Mouse (Mus musculus) neural tube, embryonic 14.5 days (tissue): ENCODE results near the gene Casc3. TPM values are rescaled to one million over a fixed set of nuclear protein-coding genes. Genes with fewer than 3 reads are reported as not detected.

Experiments
- ATAC-seq: fragments of 200-750 bp; cut with Nextera tagmentation; 2 replicates; pipeline ENCODE4 v1.8.0; 2017; ENCODE audit warnings: low read depth, mild to moderate bottlenecking, moderate TSS enrichment, moderate library complexity
- H3K27ac ChIP-seq: fragments of 300-500 bp; sonication (generic); 2 replicates; pipeline ENCODE4 v1.5.1; 2014; ENCODE audit warnings: low read depth, mild to moderate bottlenecking, control low read depth, low read length, moderate library complexity, mixed read lengths
- H3K27me3 ChIP-seq: fragments of 300-500 bp; sonication (generic); 2 replicates; pipeline ENCODE4 v1.6.1; 2014; ENCODE audit warnings: low read length; ENCODE audit not compliant: control insufficient read depth, insufficient read depth
- H3K36me3 ChIP-seq: fragments of 300-500 bp; sonication (generic); 2 replicates; pipeline ENCODE4 v1.6.1; 2014; ENCODE audit warnings: low read length, mixed read lengths; ENCODE audit not compliant: control insufficient read depth, insufficient read depth
- H3K4me1 ChIP-seq: fragments of 300-500 bp; sonication (generic); 2 replicates; pipeline ENCODE4 v1.6.1; 2014; ENCODE audit warnings: low read length; ENCODE audit not compliant: control insufficient read depth, insufficient read depth
- H3K4me2 ChIP-seq: fragments of 300-500 bp; sonication (generic); 2 replicates; pipeline ENCODE4 v1.6.1; 2014; ENCODE audit warnings: mild to moderate bottlenecking, low read depth, low read length, control low read depth
- H3K4me3 ChIP-seq: fragments of 300-500 bp; sonication (generic); 2 replicates; pipeline ENCODE4 v1.5.1; 2014; ENCODE audit warnings: low read depth, low read length, control low read depth, mixed read lengths
- H3K9ac ChIP-seq: fragments of 300-500 bp; sonication (generic); replicated peaks from 2 replicates; pipeline ENCODE4 v1.6.1; 2014; ENCODE audit warnings: low read depth, mild to moderate bottlenecking, control low read depth, low read length, mixed read lengths
- H3K9me3 ChIP-seq: fragments of 300-500 bp; sonication (generic); 2 replicates; pipeline ENCODE4 v1.6.1; 2016; ENCODE audit warnings: low read length; ENCODE audit not compliant: control insufficient read depth
- WGBS: fragments of 180-500 bp; shearing (Covaris S2); extraction: QIAGEN DNeasy Blood & Tissue Kit; methylation state at CpG from one replicate; pipeline ENCODE4 v1.1.7; 2014; 5-methylcytosine and 5-hydroxymethylcytosine counted together
- polyA plus RNA-seq: library from polyadenylated mRNA; unstranded; fragments of >200 nt; fragmentation: Nextera tagmentation; extraction: Ambion mirVana; gene quantifications from 2 replicates; pipeline ENCODE4 v1.2.1, GENCODE M21; 2014

Gene Casc3
- polyA plus RNA-seq, 1 experiment from 2014 or later, result 47.9 TPM

DNA sequence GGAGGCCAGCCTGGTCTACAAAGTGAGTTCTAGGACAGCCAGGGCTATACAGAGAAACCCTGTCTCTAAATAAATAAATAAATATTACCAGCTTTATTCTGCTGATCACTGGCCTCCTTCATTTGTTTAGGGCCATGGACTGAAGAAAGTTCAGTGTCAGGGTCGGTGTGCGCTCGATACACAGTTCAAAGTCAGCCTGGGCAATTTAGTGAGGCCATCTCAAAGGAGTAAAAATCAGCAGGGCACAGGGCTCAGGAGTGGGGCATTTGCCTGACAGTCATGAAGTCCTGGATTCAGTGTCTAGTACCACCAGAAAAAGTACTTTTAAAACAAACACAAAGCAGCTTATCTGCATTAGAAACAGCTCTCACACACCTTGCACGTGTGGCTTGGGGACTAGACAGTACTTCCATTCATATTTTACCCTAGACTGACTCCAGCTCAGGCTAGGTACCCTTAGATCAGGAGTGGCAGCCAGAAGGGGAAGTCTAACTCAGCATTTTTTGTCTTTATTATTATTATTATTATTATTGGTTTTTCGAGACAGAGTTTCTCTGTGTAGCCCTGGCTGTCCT is 14.0 kb upstream of the Casc3 start:
- Histone ChIP-seq H3K4me2 (no peak overlapping the region), H3K9ac (no peak overlapping the region), H3K36me3 (no peaks in the 10 kb centered on the region), H3K27ac (no peak overlapping the region), H3K4me3 (no peak overlapping the region), H3K27me3 (no peaks in the 10 kb centered on the region), H3K9me3 (no peaks in the 10 kb centered on the region), H3K4me1 (peaks cover 12% of the 10 kb centered on the region)
- ATAC-seq, result no peak
- WGBS, result 83% methylated on average over 5 of the region's 5 CpGs

DNA sequence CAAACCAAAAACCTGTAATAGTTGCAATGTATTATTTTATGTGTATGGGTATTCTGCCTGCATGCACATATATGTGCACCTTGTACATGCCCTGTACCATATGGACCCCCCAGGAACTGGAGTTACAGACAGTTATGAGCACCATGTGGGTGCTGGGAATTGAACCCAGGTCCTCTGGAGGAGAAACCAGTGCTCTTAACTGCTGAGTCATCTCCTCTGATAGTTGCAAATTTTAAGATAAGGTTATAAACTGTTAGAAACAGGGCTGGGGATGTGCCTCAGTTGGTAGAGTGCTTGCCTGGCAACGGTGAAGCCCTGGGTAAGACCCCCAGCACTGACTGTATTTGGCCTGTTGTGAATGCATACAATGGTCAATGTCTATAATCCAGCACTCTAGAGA is 13.3 kb upstream of the Casc3 start:
- H3K4me2 ChIP-seq, result no peak overlapping the region
- no peak overlapping the region for H3K27ac ChIP-seq
- ATAC-seq, result no peak
- H3K27me3 ChIP-seq, result no peaks in the 10 kb centered on the region
- no peaks in the 10 kb centered on the region for H3K9me3 ChIP-seq
- H3K4me3 ChIP-seq, result no peak overlapping the region
- WGBS, result 93% methylated on average over 1 of the region's 1 CpGs
- peaks cover 12% of the 10 kb centered on the region for H3K4me1 ChIP-seq
- H3K36me3 ChIP-seq, result no peaks in the 10 kb centered on the region
- H3K9ac ChIP-seq, result no peak overlapping the region

- Histone ChIP-seq H3K27ac (no peak overlapping the region), H3K4me2 (no peak overlapping the region), H3K27me3 (no peaks in the 10 kb centered on the region), H3K9ac (no peak overlapping the region), H3K4me3 (no peak overlapping the region), H3K4me1 (peaks cover 9% of the 10 kb centered on the region), H3K36me3 (no peaks in the 10 kb centered on the region), H3K9me3 (no peaks in the 10 kb centered on the region)
- 14% methylated on average over 4 of the region's 4 CpGs for WGBS
- ATAC-seq, result no peak
These were observed 12.6 kb upstream of the Casc3 start for GRCm38 (mm10) chr11:98792081-98792480.

- peak overlapping the region; percentile 99 for H3K27ac ChIP-seq
- peak overlapping the region; percentile 100 for H3K4me3 ChIP-seq
- no peaks in the 10 kb centered on the region for H3K27me3 ChIP-seq
- H3K9me3 ChIP-seq, result no peaks in the 10 kb centered on the region
- peak overlapping the region; percentile 94 for H3K4me2 ChIP-seq
- H3K9ac ChIP-seq, result peak overlapping the region; percentile 100
- under 1% methylated on average over 27 of the region's 30 CpGs for WGBS
- H3K36me3 ChIP-seq, result peaks cover 5% of the 10 kb centered on the region; the same call in 1 of the 2 replicates
- peaks cover 19% of the 10 kb centered on the region for H3K4me1 ChIP-seq
- ATAC-seq, result peak; percentile 58
These were observed 10.2 kb upstream of the Casc3 start for GRCm38 (mm10) chr11:98794469-98795014.

DNA sequence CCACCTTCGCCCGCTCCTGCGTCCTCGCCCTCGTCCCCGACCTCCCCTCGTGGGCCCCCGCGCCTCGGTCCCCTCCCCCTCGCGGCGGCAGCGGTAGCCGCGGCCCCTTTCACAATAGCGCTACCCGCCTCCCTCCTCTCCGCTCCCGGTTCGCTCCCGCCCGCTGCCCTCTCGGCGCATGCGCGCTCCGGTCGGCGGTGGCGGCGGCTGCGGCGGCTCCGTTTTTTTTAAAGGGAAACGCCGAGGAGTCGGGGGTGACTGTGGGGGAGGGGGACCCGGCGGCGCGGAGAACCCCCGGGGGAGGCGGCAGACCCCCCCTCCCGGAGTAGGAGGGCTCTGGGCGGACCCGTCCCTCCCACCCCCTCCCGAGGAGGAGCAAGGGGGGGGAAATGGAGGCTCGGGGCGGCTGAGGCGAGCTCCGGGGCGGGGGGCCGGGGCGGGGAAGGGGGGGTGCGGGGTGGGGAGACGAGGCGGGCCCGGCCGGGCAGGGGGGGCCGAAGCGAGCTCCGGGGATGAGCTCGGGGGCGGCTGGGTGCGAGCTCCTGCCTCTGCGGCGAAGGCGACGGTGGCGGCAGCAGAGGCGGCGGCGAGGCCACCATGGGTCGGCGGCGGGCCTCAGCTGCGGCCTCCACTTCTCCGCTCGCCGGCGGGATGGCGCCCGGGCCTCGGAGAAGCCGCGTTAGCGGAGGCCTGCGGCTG is 9.5 kb upstream of the Casc3 start, which contains the start of gene Msl1:
TSS of gene Msl1 (plus strand) at position 502 of the 699 bp plus-strand sequence.
- H3K36me3 ChIP-seq, result peaks cover 11% of the 10 kb centered on the region
- peak within 1 kb of the TSS; percentile 100 for H3K4me3 ChIP-seq
- 2% methylated on average over 29 of the region's 89 CpGs for WGBS
- H3K9me3 ChIP-seq, result no peaks in the 10 kb centered on the region
- peak within 1 kb of the TSS; percentile 100 for H3K9ac ChIP-seq
- peaks cover 19% of the 10 kb centered on the region for H3K4me1 ChIP-seq
- peak within 1 kb of the TSS; percentile 99 for H3K27ac ChIP-seq
- peak; percentile 63 for ATAC-seq
- H3K27me3 ChIP-seq, result no peaks in the 10 kb centered on the region
- peak within 1 kb of the TSS; percentile 94 for H3K4me2 ChIP-seq

DNA sequence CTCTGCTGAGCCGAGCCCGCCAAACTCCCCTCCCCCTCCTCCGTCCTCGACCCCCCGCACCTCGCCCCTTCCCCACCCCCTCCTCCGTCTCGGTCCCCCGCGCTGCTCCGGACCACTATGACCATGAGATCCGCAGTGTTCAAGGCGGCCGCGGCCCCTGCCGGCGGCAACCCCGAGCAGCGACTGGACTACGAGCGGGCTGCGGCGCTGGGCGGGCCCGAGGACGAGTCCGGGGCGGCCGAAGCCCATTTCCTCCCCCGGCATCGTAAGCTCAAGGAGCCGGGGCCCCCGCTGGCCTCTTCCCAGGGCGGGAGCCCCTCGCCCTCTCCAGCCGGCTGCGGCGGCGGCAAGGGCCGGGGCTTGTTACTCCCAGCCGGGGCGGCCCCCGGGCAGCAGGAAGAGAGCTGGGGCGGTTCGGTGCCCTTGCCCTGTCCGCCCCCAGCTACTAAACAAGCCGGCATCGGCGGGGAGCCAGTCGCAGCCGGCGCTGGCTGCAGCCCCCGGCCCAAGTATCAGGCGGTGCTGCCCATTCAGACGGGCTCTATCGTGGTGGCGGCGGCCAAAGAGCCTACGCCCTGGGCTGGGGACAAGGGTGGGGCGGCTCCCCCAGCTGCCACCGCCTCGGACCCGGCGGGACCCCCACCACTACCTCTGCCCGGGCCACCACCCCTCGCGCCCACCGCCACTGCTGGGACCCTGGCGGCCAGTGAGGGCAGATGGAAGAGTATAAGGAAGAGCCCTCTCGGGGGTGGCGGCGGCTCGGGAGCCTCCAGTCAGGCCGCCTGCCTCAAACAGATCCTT is 8.8 kb upstream of the Casc3 start:
- Histone ChIP-seq H3K27ac (peak overlapping the region; percentile 99), H3K9me3 (no peaks in the 10 kb centered on the region), H3K4me2 (peak overlapping the region; percentile 94), H3K27me3 (no peaks in the 10 kb centered on the region), H3K4me3 (peak overlapping the region; percentile 100), H3K9ac (peak overlapping the region; percentile 100), H3K36me3 (peaks cover 17% of the 10 kb centered on the region), H3K4me1 (peaks cover 19% of the 10 kb centered on the region)
- under 1% methylated on average over 51 of the region's 74 CpGs for WGBS
- ATAC-seq, result peak; percentile 44

- Histone ChIP-seq H3K4me2 (peak overlapping the region; percentile 94), H3K36me3 (peaks cover 25% of the 10 kb centered on the region), H3K4me1 (peaks cover 19% of the 10 kb centered on the region), H3K27me3 (no peaks in the 10 kb centered on the region), H3K9ac (peak overlapping the region; percentile 100), H3K9me3 (no peaks in the 10 kb centered on the region), H3K4me3 (peak overlapping the region; percentile 100), H3K27ac (peak overlapping the region; percentile 99)
- WGBS, result 4% methylated on average over 23 of the region's 23 CpGs
- ATAC-seq, result peak; percentile 53
These were observed 8.0 kb upstream of the Casc3 start for GRCm38 (mm10) chr11:98796515-98797216.

DNA sequence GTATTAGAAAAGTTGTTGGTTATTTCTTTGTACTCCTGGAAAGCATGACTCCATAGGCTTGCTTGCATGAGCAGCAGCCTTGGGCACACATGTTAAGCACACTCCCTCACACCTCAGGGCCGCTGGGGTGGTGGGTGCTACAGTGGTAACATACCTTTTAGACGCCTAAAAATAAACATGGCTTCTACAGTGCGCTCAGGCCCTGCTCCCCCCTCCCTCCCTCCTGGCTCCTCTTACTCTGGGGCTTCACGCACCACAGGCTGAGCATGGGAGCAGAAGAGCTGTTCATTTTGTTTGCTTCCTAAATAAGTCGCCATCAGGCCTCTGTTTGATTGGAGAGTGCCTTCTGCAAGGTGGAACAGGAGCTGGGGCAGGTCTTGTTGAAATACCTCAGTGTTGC is 7.4 kb upstream of the Casc3 start:
- H3K4me2 ChIP-seq, result peak overlapping the region; percentile 94
- peak overlapping the region; percentile 100 for H3K9ac ChIP-seq
- H3K4me3 ChIP-seq, result peak overlapping the region; percentile 100
- H3K9me3 ChIP-seq, result no peaks in the 10 kb centered on the region
- H3K27ac ChIP-seq, result peak overlapping the region; percentile 99
- no peaks in the 10 kb centered on the region for H3K27me3 ChIP-seq
- WGBS, result 14% methylated on average over 5 of the region's 5 CpGs
- peaks cover 19% of the 10 kb centered on the region for H3K4me1 ChIP-seq
- peaks cover 30% of the 10 kb centered on the region for H3K36me3 ChIP-seq
- ATAC-seq, result no peak
